Mouse (Mus musculus): ENCODE data around the gene Akt3. TPM values are rescaled to one million over a fixed set of nuclear protein-coding genes. Genes with fewer than 3 reads are reported as not detected.

The Akt3 gene
- polyA plus RNA-seq, 1 experiment from 2014 or later, result 7.1 TPM

GRCm38 (mm10) chr1:177061761-177062160 is 196.2 kb downstream of the Akt3 start:
- no peak overlapping the region for H3K4me3 ChIP-seq (ENCODE audit: low read depth, low read length)
- H3K27ac ChIP-seq (ENCODE audit: low read depth, low read length), result no peak overlapping the region
- 0 out of 2 replicates have a peak, but pooled peaks cover 2% of the 10 kb centered on the region for H3K4me1 ChIP-seq (ENCODE audit: control insufficient read depth, insufficient read depth, low read length)
- H3K9me3 ChIP-seq (replicated peaks; ENCODE audit: control insufficient read depth, low read length), result no peaks in the 10 kb centered on the region
- H3K9ac ChIP-seq (ENCODE audit: low read depth, low read length), result no peak overlapping the region
- no peak for ATAC-seq (replicated peaks; ENCODE audit: insufficient number of reproducible peaks, low FRiP score, low TSS enrichment)
- WGBS (ENCODE audit: insufficient replicate concordance), result 82% methylated on average over 2 of the region's 2 CpGs
- no peaks in the 10 kb centered on the region for H3K36me3 ChIP-seq (ENCODE audit: control insufficient read depth, insufficient read depth, low read length)
- no peak overlapping the region for H3K4me2 ChIP-seq
- no peaks in the 10 kb centered on the region for H3K27me3 ChIP-seq (ENCODE audit: control insufficient read depth, insufficient read depth, low read length)

- Histone ChIP-seq H3K9me3 (replicated peaks; ENCODE audit: control insufficient read depth, low read length) (no peaks in the 10 kb centered on the region), H3K9ac (ENCODE audit: low read depth, low read length) (no peak overlapping the region), H3K4me1 (ENCODE audit: control insufficient read depth, insufficient read depth, low read length) (0 out of 2 replicates have a peak, but pooled peaks cover 2% of the 10 kb centered on the region), H3K4me2 (no peak overlapping the region), H3K27ac (ENCODE audit: low read depth, low read length) (no peak overlapping the region), H3K36me3 (ENCODE audit: control insufficient read depth, insufficient read depth, low read length) (no peaks in the 10 kb centered on the region), H3K4me3 (ENCODE audit: low read depth, low read length) (no peak overlapping the region), H3K27me3 (ENCODE audit: control insufficient read depth, insufficient read depth, low read length) (no peaks in the 10 kb centered on the region)
- ATAC-seq (replicated peaks; ENCODE audit: insufficient number of reproducible peaks, low FRiP score, low TSS enrichment), result no peak
- WGBS (ENCODE audit: insufficient replicate concordance), result 73% methylated on average over 2 of the region's 2 CpGs
Measured at GRCm38 (mm10) chr1:177054891-177055290, 203.1 kb downstream of the Akt3 start.

GRCm38 (mm10) chr1:177051366-177051963 is 206.5 kb downstream of the Akt3 start:
- Histone ChIP-seq H3K27me3 (ENCODE audit: control insufficient read depth, insufficient read depth, low read length) (no peaks in the 10 kb centered on the region), H3K9me3 (replicated peaks; ENCODE audit: control insufficient read depth, low read length) (no peaks in the 10 kb centered on the region), H3K36me3 (ENCODE audit: control insufficient read depth, insufficient read depth, low read length) (no peaks in the 10 kb centered on the region), H3K4me3 (ENCODE audit: low read depth, low read length) (no peak overlapping the region), H3K4me2 (no peak overlapping the region), H3K27ac (ENCODE audit: low read depth, low read length) (no peak overlapping the region), H3K4me1 (ENCODE audit: control insufficient read depth, insufficient read depth, low read length) (no peaks in the 10 kb centered on the region), H3K9ac (ENCODE audit: low read depth, low read length) (no peak overlapping the region)
- no peak for ATAC-seq (replicated peaks; ENCODE audit: insufficient number of reproducible peaks, low FRiP score, low TSS enrichment)
- 87% methylated on average over 11 of the region's 11 CpGs for whole genome bisulfite sequencing (ENCODE audit: insufficient replicate concordance)

- 80% methylated on average over 2 of the region's 2 CpGs for WGBS (ENCODE audit: insufficient replicate concordance)
- no peak for ATAC-seq (replicated peaks; ENCODE audit: insufficient number of reproducible peaks, low FRiP score, low TSS enrichment)
- no peak overlapping the region for H3K9ac ChIP-seq (ENCODE audit: low read depth, low read length)
- H3K9me3 ChIP-seq (replicated peaks; ENCODE audit: control insufficient read depth, low read length), result no peaks in the 10 kb centered on the region
- H3K27me3 ChIP-seq (ENCODE audit: control insufficient read depth, insufficient read depth, low read length), result no peaks in the 10 kb centered on the region
- H3K27ac ChIP-seq (ENCODE audit: low read depth, low read length), result no peak overlapping the region
- H3K4me3 ChIP-seq (ENCODE audit: low read depth, low read length), result no peak overlapping the region
- no peaks in the 10 kb centered on the region for H3K36me3 ChIP-seq (ENCODE audit: control insufficient read depth, insufficient read depth, low read length)
- H3K4me2 ChIP-seq, result no peak overlapping the region
- H3K4me1 ChIP-seq (ENCODE audit: control insufficient read depth, insufficient read depth, low read length), result no peaks in the 10 kb centered on the region
Measured at GRCm38 (mm10) chr1:177048773-177049172, 209.2 kb downstream of the Akt3 start.

GRCm38 (mm10) chr1:177046963-177047362 is 211.0 kb downstream of the Akt3 start:
- WGBS (ENCODE audit: insufficient replicate concordance), result 73% methylated on average over 2 of the region's 2 CpGs
- Histone ChIP-seq H3K27me3 (ENCODE audit: control insufficient read depth, insufficient read depth, low read length) (no peaks in the 10 kb centered on the region), H3K27ac (ENCODE audit: low read depth, low read length) (no peak overlapping the region), H3K9ac (ENCODE audit: low read depth, low read length) (no peak overlapping the region), H3K4me2 (no peak overlapping the region), H3K4me1 (ENCODE audit: control insufficient read depth, insufficient read depth, low read length) (no peaks in the 10 kb centered on the region), H3K9me3 (replicated peaks; ENCODE audit: control insufficient read depth, low read length) (no peaks in the 10 kb centered on the region), H3K36me3 (ENCODE audit: control insufficient read depth, insufficient read depth, low read length) (no peaks in the 10 kb centered on the region), H3K4me3 (ENCODE audit: low read depth, low read length) (no peak overlapping the region)
- ATAC-seq (replicated peaks; ENCODE audit: insufficient number of reproducible peaks, low FRiP score, low TSS enrichment), result no peak

- H3K27me3 ChIP-seq (ENCODE audit: control insufficient read depth, insufficient read depth, low read length), result no peaks in the 10 kb centered on the region
- H3K4me3 ChIP-seq (ENCODE audit: low read depth, low read length), result no peak overlapping the region
- H3K36me3 ChIP-seq (ENCODE audit: control insufficient read depth, insufficient read depth, low read length), result no peaks in the 10 kb centered on the region
- no peaks in the 10 kb centered on the region for H3K4me1 ChIP-seq (ENCODE audit: control insufficient read depth, insufficient read depth, low read length)
- H3K9me3 ChIP-seq (replicated peaks; ENCODE audit: control insufficient read depth, low read length), result no peaks in the 10 kb centered on the region
- no peak for ATAC-seq (replicated peaks; ENCODE audit: insufficient number of reproducible peaks, low FRiP score, low TSS enrichment)
- no peak overlapping the region for H3K4me2 ChIP-seq
- no peak overlapping the region for H3K27ac ChIP-seq (ENCODE audit: low read depth, low read length)
- H3K9ac ChIP-seq (ENCODE audit: low read depth, low read length), result no peak overlapping the region
Measured at GRCm38 (mm10) chr1:177045885-177046284, 212.1 kb downstream of the Akt3 start.

- no peak overlapping the region for H3K4me2 ChIP-seq
- H3K27ac ChIP-seq (ENCODE audit: low read depth, low read length), result no peak overlapping the region
- WGBS (ENCODE audit: insufficient replicate concordance), result 62% methylated on average over 4 of the region's 4 CpGs
- no peaks in the 10 kb centered on the region for H3K9me3 ChIP-seq (replicated peaks; ENCODE audit: control insufficient read depth, low read length)
- H3K4me3 ChIP-seq (ENCODE audit: low read depth, low read length), result no peak overlapping the region
- no peak overlapping the region for H3K9ac ChIP-seq (ENCODE audit: low read depth, low read length)
- no peak for ATAC-seq (replicated peaks; ENCODE audit: insufficient number of reproducible peaks, low FRiP score, low TSS enrichment)
- H3K4me1 ChIP-seq (ENCODE audit: control insufficient read depth, insufficient read depth, low read length), result no peaks in the 10 kb centered on the region
- no peaks in the 10 kb centered on the region for H3K27me3 ChIP-seq (ENCODE audit: control insufficient read depth, insufficient read depth, low read length)
- H3K36me3 ChIP-seq (ENCODE audit: control insufficient read depth, insufficient read depth, low read length), result no peaks in the 10 kb centered on the region
Measured at GRCm38 (mm10) chr1:177040058-177040457, 217.9 kb downstream of the Akt3 start.

- Histone ChIP-seq H3K4me1 (ENCODE audit: control insufficient read depth, insufficient read depth, low read length) (no peaks in the 10 kb centered on the region), H3K9ac (ENCODE audit: low read depth, low read length) (no peak overlapping the region), H3K4me2 (no peak overlapping the region), H3K27ac (ENCODE audit: low read depth, low read length) (no peak overlapping the region), H3K36me3 (ENCODE audit: control insufficient read depth, insufficient read depth, low read length) (no peaks in the 10 kb centered on the region), H3K4me3 (ENCODE audit: low read depth, low read length) (no peak overlapping the region), H3K27me3 (ENCODE audit: control insufficient read depth, insufficient read depth, low read length) (no peaks in the 10 kb centered on the region), H3K9me3 (replicated peaks; ENCODE audit: control insufficient read depth, low read length) (no peaks in the 10 kb centered on the region)
- no peak for ATAC-seq (replicated peaks; ENCODE audit: insufficient number of reproducible peaks, low FRiP score, low TSS enrichment)
- WGBS (ENCODE audit: insufficient replicate concordance), result 59% methylated on average over 6 of the region's 6 CpGs
Measured at GRCm38 (mm10) chr1:177039093-177039674, 218.8 kb downstream of the Akt3 start.

GRCm38 (mm10) chr1:177038383-177038782 is 219.6 kb downstream of the Akt3 start:
- Histone ChIP-seq H3K36me3 (ENCODE audit: control insufficient read depth, insufficient read depth, low read length) (no peaks in the 10 kb centered on the region), H3K9me3 (replicated peaks; ENCODE audit: control insufficient read depth, low read length) (no peaks in the 10 kb centered on the region), H3K4me1 (ENCODE audit: control insufficient read depth, insufficient read depth, low read length) (no peaks in the 10 kb centered on the region), H3K27me3 (ENCODE audit: control insufficient read depth, insufficient read depth, low read length) (no peaks in the 10 kb centered on the region), H3K4me2 (no peak overlapping the region), H3K27ac (ENCODE audit: low read depth, low read length) (no peak overlapping the region), H3K9ac (ENCODE audit: low read depth, low read length) (no peak overlapping the region), H3K4me3 (ENCODE audit: low read depth, low read length) (no peak overlapping the region)
- no peak for ATAC-seq (replicated peaks; ENCODE audit: insufficient number of reproducible peaks, low FRiP score, low TSS enrichment)
- WGBS (ENCODE audit: insufficient replicate concordance), result 64% methylated on average over 2 of the region's 2 CpGs
